Mouse (Mus musculus) megakaryocyte, adult 5-6 weeks (primary cell): ENCODE results near the gene Scg5. TPM values are rescaled to one million over a fixed set of nuclear protein-coding genes. Genes with fewer than 3 reads are reported as not detected.

Source experiments
- ATAC-seq: 2 replicates; pipeline ENCODE4 v1.8.0; 2016; ENCODE audit warnings: mild to moderate bottlenecking, inconsistent platforms; ENCODE audit not compliant: poor library complexity, severe bottlenecking
- total RNA-seq, 2 experiments: library from RNA; stranded (forward) in 1 of 2; stranded (reverse) in 1 of 2; fragments of 153-499, 151-499 nt in 1 of 2; fragments of 221-1000, 200-1000 nt in 1 of 2; gene quantifications; 2 replicates each; pipeline versions ENCODE4 v1.2.3 to v1.2.4; 2015 to 2017

The Scg5 gene
- total RNA-seq, 2 experiments from 2014 or later = 1.1 TPM; not detected in 1

- no peak for ATAC-seq
These were observed 71.2 kb downstream of the Scg5 start for GRCm38 (mm10) chr2:113757525-113758310.

- no peak for ATAC-seq
These were observed 71.9 kb downstream of the Scg5 start for GRCm38 (mm10) chr2:113756924-113757524.

DNA sequence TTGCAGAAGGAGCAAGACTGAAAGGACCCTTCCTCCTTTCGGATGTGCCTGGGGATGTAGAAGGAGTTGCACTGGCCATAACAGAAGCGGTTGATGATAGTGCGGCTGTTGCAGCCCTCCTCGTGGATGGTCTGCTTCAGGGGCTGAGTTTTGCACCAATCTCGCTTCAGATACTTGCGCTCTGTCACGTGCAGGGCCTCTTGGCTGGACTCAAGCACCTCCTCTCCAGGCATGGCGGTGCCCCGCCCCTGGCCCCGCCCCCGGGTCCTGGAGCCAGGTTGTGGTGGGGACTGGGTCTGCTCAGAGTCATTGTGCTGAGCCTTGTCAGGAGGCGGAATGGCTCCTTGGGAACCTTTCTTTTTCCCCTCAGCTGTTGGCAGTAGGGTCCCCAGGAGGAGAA, 79.2 kb downstream of the Scg5 start:
- ATAC-seq = no peak

- no peak for ATAC-seq
These were observed 79.6 kb downstream of the Scg5 start for GRCm38 (mm10) chr2:113749309-113749708.

DNA sequence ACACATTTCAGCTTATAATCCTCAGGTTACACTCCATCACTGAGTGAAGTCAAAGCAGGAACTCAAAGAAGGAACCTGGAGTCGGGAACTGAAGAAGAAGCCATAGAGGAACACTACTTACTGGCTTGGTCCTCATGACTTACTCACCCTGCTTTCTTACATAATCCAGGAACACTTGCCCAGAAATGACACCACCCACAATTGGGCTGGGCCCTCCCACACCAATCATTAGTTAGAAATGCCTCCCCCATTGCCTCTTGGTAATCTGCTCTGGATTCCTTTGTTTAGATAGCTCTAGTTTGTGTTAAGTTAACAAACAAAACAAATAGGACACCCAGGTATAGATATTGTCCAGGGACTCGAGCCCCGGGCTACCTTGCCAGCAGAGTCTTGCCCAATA, 100.3 kb downstream of the Scg5 start:
- ATAC-seq = no peak

Other genes with a start within 250 kb of the Scg5 start
- gene Grem1, start 70.5 kb downstream of the Scg5 start, total RNA-seq (2015) = not detected in 2 replicates
- gene Grem1, start 70.5 kb downstream of the Scg5 start, total RNA-seq (2017) = 0.15 TPM in 1 of 2 replicates, not detected in the other
- 48.6 and 49.1 TPM in 2 replicates for gene Arhgap11a, start 19.5 kb upstream of the Scg5 start, total RNA-seq (2015)
- gene Arhgap11a, start 19.5 kb upstream of the Scg5 start, total RNA-seq (2017) = 44.1 and 56.3 TPM in 2 replicates
- gene Gjd2, start 184.5 kb upstream of the Scg5 start, total RNA-seq (2015) = not detected in 2 replicates
- gene Gjd2, start 184.5 kb upstream of the Scg5 start, total RNA-seq (2017) = not detected in 2 replicates
- not detected in 2 replicates for gene Actc1, start 224.4 kb upstream of the Scg5 start, total RNA-seq (2015)
- not detected in 2 replicates for gene Actc1, start 224.4 kb upstream of the Scg5 start, total RNA-seq (2017)